Mouse (Mus musculus) neural tube, embryonic 14.5 days (tissue): ENCODE measurements around the gene Mtmr12. TPM values are rescaled to one million over a fixed set of nuclear protein-coding genes. Genes with fewer than 3 reads are reported as not detected.
A peak's percentile ranks its signal among the peaks of the same experiment; 100 is the strongest.

ENCODE experiments used
- ATAC-seq: fragments of 200-750 bp; cut with Nextera tagmentation; 2 replicates; pipeline ENCODE4 v1.8.0; 2017; ENCODE audit warnings: low read depth, mild to moderate bottlenecking, moderate TSS enrichment, moderate library complexity
- H3K27ac ChIP-seq: fragments of 300-500 bp; sonication (generic); 2 replicates; pipeline ENCODE4 v1.5.1; 2014; ENCODE audit warnings: low read depth, mild to moderate bottlenecking, control low read depth, low read length, moderate library complexity, mixed read lengths
- H3K27me3 ChIP-seq: fragments of 300-500 bp; sonication (generic); 2 replicates; pipeline ENCODE4 v1.6.1; 2014; ENCODE audit warnings: low read length; ENCODE audit not compliant: control insufficient read depth, insufficient read depth
- H3K36me3 ChIP-seq: fragments of 300-500 bp; sonication (generic); 2 replicates; pipeline ENCODE4 v1.6.1; 2014; ENCODE audit warnings: low read length, mixed read lengths; ENCODE audit not compliant: control insufficient read depth, insufficient read depth
- H3K4me1 ChIP-seq: fragments of 300-500 bp; sonication (generic); 2 replicates; pipeline ENCODE4 v1.6.1; 2014; ENCODE audit warnings: low read length; ENCODE audit not compliant: control insufficient read depth, insufficient read depth
- H3K4me2 ChIP-seq: fragments of 300-500 bp; sonication (generic); 2 replicates; pipeline ENCODE4 v1.6.1; 2014; ENCODE audit warnings: mild to moderate bottlenecking, low read depth, low read length, control low read depth
- H3K4me3 ChIP-seq: fragments of 300-500 bp; sonication (generic); 2 replicates; pipeline ENCODE4 v1.5.1; 2014; ENCODE audit warnings: low read depth, low read length, control low read depth, mixed read lengths
- H3K9ac ChIP-seq: fragments of 300-500 bp; sonication (generic); replicated peaks from 2 replicates; pipeline ENCODE4 v1.6.1; 2014; ENCODE audit warnings: low read depth, mild to moderate bottlenecking, control low read depth, low read length, mixed read lengths
- H3K9me3 ChIP-seq: fragments of 300-500 bp; sonication (generic); 2 replicates; pipeline ENCODE4 v1.6.1; 2016; ENCODE audit warnings: low read length; ENCODE audit not compliant: control insufficient read depth
- WGBS: fragments of 180-500 bp; shearing (Covaris S2); extraction: QIAGEN DNeasy Blood & Tissue Kit; methylation state at CpG from one replicate; pipeline ENCODE4 v1.1.7; 2014; 5-methylcytosine and 5-hydroxymethylcytosine counted together
- polyA plus RNA-seq: library from polyadenylated mRNA; unstranded; fragments of >200 nt; fragmentation: Nextera tagmentation; extraction: Ambion mirVana; gene quantifications from 2 replicates; pipeline ENCODE4 v1.2.1, GENCODE M21; 2014

Mtmr12 gene
- polyA plus RNA-seq, 1 experiment from 2014 or later, result 7.2 TPM

DNA sequence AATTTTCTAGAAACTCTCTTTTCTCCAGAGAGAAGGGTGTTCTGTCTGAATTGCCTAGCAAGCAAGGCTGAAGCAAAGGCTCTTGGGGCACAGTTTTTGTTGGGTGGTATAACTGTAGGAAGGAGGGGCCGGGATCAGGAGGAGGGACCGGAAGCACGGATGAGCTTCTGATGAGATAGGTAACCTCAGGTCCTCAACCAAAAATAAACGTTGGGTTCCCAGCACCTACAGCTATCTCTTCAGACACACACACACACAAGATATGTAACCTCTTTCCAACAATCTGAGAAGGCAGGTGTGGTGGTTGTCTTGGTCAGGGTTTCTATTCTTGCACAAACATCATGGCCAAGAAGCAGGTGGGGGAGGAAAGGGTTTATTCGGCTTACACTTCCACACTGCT, 112.5 kb downstream of the Mtmr12 start:
- Histone ChIP-seq H3K4me1 (no peaks in the 10 kb centered on the region; the same call in 1 of the 2 replicates), H3K9me3 (no peaks in the 10 kb centered on the region), H3K4me3 (no peak overlapping the region), H3K36me3 (no peaks in the 10 kb centered on the region), H3K9ac (no peak overlapping the region), H3K27ac (no peak overlapping the region), H3K4me2 (no peak overlapping the region), H3K27me3 (peaks cover 4% of the 10 kb centered on the region; the same call in 1 of the 2 replicates)
- ATAC-seq, result no peak
- WGBS, result 87% methylated on average over 5 of the region's 5 CpGs

DNA sequence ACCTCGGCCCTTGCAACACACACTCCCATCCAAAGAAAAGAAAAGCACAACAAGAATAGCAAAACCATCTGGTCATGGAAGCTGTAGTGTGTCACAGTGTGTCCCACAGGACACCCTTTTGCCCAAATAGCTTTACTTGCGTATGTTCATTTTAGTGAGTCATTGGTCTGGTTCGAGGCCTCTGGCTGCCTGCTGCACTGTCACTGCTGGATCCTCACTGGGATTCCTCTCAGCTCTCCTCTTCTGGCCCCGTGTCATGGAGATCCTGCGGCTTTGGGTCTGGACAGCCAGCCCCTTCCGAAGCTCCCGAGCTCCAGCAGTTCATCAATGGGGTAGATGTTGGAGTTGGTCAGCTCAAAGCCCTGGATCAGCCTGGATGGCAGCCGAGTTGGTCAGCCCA, 113.6 kb downstream of the Mtmr12 start:
- Histone ChIP-seq H3K4me3 (no peak overlapping the region), H3K4me2 (no peak overlapping the region), H3K9ac (no peak overlapping the region), H3K27ac (no peak overlapping the region), H3K4me1 (peaks cover 10% of the 10 kb centered on the region; the same call in 1 of the 2 replicates), H3K36me3 (no peaks in the 10 kb centered on the region), H3K27me3 (peaks cover 4% of the 10 kb centered on the region; the same call in 1 of the 2 replicates), H3K9me3 (no peaks in the 10 kb centered on the region)
- ATAC-seq, result no peak
- 82% methylated on average over 8 of the region's 8 CpGs for WGBS

DNA sequence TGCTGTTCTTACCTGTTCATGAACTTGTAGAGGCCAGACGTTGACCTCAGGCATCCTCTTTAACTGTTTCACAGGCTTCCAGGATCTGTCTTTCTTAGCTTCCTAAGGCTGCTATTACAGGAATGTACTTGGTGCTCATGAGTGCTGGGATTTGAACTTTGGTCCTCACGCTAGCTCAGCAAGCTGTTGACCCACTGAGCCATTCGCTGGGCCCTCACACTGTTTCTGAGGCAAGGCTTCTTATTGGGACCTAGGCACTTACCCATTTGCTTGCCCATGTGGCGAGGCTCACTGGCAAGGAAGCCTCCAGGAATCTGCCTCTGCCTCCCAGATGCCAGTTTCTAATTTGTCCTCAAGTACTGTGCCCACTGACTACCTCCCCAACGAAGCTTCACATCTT, 115.1 kb downstream of the Mtmr12 start:
- Histone ChIP-seq H3K9ac (no peak overlapping the region), H3K27ac (no peak overlapping the region), H3K36me3 (no peaks in the 10 kb centered on the region), H3K27me3 (peaks cover 4% of the 10 kb centered on the region; the same call in 1 of the 2 replicates), H3K9me3 (no peaks in the 10 kb centered on the region), H3K4me2 (no peak overlapping the region), H3K4me1 (peaks cover 21% of the 10 kb centered on the region; the same call in 1 of the 2 replicates), H3K4me3 (no peak overlapping the region)
- no peak for ATAC-seq
- 51% methylated on average over 5 of the region's 5 CpGs for WGBS

DNA sequence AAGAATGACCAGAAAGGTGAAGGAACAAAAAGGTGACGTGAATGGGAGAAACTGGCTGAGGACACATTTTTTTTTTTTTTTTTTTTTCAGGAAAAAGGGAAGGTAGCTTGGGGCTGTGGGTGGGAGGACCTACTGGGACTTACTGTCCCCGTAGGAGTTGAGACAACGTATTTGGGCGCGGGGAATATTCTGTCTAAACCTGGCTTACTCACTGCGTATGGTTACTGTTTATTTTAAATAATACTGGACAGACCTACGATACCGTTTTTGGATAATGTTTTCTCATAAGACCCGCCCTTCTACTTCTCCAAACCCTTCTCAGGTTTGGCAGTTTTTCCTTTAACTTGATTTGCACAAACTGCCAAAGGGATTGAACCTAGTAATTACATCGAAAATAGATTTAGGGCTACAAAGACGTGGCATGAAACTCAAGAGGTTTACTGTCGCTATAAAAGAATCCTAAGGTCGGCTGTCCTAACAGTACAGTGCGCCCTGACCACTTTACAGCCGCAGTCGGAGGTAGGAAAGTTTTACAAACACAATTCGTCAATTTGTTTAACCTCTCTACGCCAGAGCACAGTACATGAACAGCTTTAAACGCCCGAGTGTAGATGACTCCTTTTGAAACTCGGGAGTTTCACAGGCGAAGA, 115.7 kb downstream of the Mtmr12 start:
- Histone ChIP-seq H3K27me3 (peaks cover 4% of the 10 kb centered on the region; the same call in 1 of the 2 replicates), H3K9ac (peak overlapping the region; percentile 97), H3K4me2 (peak overlapping the region; percentile 79), H3K27ac (peak overlapping the region; percentile 96), H3K4me3 (peak overlapping the region; percentile 100), H3K36me3 (no peaks in the 10 kb centered on the region), H3K4me1 (peaks cover 21% of the 10 kb centered on the region; the same call in 1 of the 2 replicates), H3K9me3 (no peaks in the 10 kb centered on the region)
- WGBS, result 4% methylated on average over 22 of the region's 22 CpGs
- ATAC-seq, result no peak

DNA sequence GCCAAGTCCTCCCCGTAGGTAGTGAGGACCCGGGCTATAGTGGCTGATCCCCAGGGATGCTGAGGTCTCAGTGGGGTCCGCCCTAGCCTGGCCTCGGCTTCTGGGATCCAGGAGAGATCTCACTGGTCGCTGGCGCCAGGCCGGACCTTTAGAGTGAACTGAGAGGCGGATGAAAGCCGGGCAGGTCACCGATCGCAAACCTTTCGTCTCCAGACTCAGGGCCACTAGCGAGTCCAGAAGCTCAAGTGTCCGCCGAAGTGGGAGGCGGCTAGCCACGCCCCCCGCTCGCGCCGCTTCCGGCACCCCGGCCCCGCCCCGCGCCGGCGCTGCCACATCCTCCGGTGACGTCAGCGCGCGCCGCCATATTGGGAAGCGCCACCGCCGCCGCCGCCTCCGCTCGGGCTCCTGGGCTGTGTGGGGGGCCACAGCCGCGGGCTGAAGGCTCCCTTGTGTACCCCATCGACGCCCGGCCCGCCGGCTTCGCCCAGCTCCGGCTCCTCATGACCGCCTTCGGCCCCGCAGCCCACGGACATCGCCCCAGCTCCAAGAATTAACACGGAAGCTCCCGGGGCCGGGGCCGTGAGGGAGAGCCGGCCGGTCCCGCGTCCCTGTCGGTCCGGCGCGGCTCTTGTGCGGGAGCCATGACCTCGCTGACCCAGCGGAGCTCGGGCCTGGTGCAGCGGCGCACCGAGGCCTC, 116.4 kb downstream of the Mtmr12 start, which contains the start of gene Golph3:
TSS of gene Golph3 (plus strand) at position 360 of the 697 bp plus-strand sequence.
- Histone ChIP-seq H3K4me3 (peak within 1 kb of the TSS; percentile 100), H3K9ac (peak within 1 kb of the TSS; percentile 97), H3K27ac (peak within 1 kb of the TSS; percentile 96), H3K4me1 (peaks cover 21% of the 10 kb centered on the region; the same call in 1 of the 2 replicates), H3K27me3 (peaks cover 4% of the 10 kb centered on the region; the same call in 1 of the 2 replicates), H3K9me3 (no peaks in the 10 kb centered on the region), H3K36me3 (no peaks in the 10 kb centered on the region), H3K4me2 (peak within 1 kb of the TSS; percentile 79)
- peak; percentile 97 for ATAC-seq
- under 1% methylated on average over 64 of the region's 74 CpGs for WGBS

DNA sequence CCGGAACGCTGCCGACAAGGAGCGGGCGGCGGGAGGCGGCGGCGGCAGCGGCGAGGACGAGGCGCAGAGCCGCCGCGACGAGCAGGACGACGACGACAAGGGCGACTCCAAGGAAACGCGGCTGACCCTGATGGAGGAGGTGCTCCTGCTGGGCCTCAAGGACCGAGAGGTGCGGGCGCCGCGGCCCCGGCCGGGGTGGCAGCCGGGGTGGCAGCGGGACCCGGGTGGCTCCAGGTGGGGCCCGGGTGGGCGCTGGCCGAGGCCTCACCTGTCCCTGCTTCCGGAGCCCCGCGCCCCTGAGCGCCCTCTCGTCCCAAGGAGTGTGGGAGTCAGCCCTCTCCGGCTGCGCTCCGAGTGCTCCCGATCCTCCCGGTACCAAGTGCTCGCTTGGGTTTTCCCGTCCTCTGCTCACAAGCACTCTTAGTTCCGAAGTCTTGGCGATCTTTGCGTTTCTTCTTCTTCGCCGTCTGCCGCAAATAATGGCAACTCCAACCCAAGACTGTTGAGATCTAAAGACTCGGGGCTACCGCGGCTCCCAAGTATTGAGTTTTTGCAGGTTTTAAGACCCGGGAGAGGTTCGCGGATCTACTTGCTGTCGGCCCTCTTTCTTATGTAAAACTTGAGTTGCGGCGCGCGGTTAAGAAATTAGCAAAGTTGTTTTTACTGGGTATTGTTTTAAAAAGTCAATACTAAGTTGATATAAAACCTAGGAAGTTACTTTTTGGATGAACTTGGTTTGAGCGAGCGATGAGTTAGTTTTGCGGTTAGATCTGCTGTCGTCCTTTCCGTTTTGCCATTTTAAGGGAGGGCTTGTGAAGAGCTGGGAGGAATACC, 117.2 kb downstream of the Mtmr12 start, which contains the start of gene 1810049J17Rik:
TSS of gene 1810049J17Rik (minus strand) at position 112 of the 834 bp plus-strand sequence.
- no peaks in the 10 kb centered on the region for H3K9me3 ChIP-seq
- no peaks in the 10 kb centered on the region for H3K36me3 ChIP-seq
- H3K4me2 ChIP-seq, result peak within 1 kb of the TSS; percentile 79
- H3K27ac ChIP-seq, result peak within 1 kb of the TSS; percentile 96
- under 1% methylated on average over 44 of the region's 70 CpGs for WGBS
- ATAC-seq, result peak; percentile 52
- peaks cover 21% of the 10 kb centered on the region; the same call in 1 of the 2 replicates for H3K4me1 ChIP-seq
- H3K9ac ChIP-seq, result peak within 1 kb of the TSS; percentile 97
- peak within 1 kb of the TSS; percentile 100 for H3K4me3 ChIP-seq
- H3K27me3 ChIP-seq, result peaks cover 4% of the 10 kb centered on the region; the same call in 1 of the 2 replicates

DNA sequence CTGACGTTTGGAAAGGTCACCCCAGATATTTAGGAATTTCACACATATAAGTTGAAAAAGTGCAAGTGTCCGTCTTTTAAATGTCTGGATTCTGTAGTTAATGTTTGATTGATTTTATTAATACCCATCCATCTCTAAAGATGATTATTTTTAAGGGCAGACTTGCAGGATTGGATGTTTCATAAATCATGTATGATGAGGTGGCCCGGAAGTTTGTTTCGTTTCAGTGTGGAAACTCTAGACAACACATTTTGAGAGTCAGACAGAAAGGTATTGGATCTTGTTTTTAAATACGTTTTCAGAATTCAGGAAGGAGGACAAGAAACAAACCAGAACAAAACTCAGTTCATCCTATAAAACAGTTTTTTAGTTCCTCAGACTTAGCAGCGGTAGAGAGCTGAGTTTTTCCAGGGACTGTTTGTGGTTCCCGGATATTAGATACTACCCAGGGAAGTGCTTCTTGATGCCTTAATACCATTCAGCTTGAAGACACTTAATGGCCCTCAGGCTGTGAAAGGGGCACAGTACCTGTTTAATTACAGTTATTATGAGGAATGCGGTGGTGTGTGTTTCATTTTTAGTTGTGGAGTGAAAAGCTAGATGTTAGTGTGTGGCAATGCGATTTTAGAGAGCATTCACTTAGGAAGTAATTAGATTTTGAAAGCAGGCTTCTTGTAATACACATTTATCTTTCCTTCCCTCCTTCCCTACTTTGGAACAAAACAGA, 118.0 kb downstream of the Mtmr12 start:
- no peak overlapping the region for H3K27ac ChIP-seq
- WGBS, result 14% methylated on average over 9 of the region's 9 CpGs
- H3K36me3 ChIP-seq, result no peaks in the 10 kb centered on the region

More for the DNA sequence above, 118.0 kb downstream of the Mtmr12 start:
- H3K27me3 ChIP-seq, result peaks cover 4% of the 10 kb centered on the region; the same call in 1 of the 2 replicates
- H3K4me2 ChIP-seq, result peak overlapping the region; percentile 79
- peak overlapping the region; percentile 100 for H3K4me3 ChIP-seq
- no peaks in the 10 kb centered on the region for H3K9me3 ChIP-seq
- ATAC-seq, result no peak
- peak overlapping the region; percentile 97; the same call in 1 of the 2 replicates for H3K9ac ChIP-seq
- H3K4me1 ChIP-seq, result peaks cover 21% of the 10 kb centered on the region; the same call in 1 of the 2 replicates
